Mouse (Mus musculus): ENCODE measurements around the gene Tenm2.

Tenm2 gene

DNA sequence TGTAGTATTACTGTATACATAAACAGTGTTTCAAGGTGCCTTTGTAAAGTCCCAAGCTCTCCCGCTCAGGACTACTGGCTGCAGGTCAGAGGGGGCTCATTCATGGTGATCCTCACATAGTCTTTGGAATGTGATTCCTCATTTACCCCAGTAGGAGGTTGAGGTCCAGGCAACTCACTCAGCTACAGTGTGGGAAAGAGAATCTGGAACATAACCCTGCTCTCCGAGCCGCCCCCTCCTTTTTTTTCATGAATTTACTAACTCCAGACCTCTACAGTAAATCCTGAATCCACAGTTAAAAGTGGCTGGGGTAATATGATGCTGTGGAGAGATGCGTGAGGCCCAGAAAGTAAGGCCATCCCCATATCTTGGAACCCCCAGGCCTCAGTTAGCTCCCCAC is 1066.0 kb downstream of the Tenm2 start:
- DNase-seq = no peak

GRCm38 (mm10) chr11:36168921-36169537 is 1066.7 kb downstream of the Tenm2 start:
- DNase-seq = no peak

DNA sequence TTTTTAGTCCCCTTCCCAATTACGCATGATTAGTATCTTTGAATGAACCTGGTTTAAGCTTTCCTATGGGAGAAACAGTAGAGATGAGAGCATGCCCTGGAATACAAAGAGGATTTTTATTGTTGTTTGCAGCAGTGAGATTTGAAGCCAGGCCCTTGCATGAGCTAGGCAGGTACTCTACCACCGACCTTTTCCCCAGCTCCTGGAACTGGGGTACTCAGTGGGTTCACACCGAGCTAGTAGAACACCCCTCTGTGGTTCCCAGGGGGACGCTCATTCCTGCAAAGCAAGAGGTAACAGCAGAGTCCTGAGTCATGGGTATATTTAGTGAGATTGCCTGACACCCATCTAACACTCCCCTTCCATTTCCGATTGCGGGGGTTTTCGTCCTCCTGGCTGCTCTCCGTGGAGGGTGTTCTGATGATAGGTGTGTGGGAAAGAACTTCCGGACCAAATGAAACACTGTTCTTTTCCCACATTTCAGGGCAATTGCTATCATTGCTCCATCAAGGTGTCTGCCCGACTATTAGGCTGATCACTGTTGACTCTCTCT is 1067.9 kb downstream of the Tenm2 start:
- DNase-seq = peak; percentile 24

DNA sequence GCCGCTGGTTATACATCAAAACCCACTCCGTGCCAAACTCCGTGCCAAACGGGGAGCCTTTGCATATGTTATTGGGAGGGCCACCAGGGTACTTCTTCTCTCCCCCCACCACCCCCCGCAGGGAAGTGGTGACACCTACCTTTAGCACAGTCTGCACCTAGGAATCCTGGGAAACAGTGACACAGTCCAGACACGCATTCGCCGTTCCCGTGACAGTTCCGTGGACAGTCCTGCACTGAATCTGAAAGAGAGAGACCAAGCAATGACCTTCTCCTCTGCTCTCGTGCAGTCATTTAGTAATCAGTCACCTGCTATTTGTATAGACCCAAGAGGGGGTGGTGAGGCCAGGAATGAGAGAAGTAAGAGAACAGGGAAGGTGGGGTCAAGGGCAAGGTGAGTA is 1072.2 kb downstream of the Tenm2 start:
- no peak for DNase-seq

DNA sequence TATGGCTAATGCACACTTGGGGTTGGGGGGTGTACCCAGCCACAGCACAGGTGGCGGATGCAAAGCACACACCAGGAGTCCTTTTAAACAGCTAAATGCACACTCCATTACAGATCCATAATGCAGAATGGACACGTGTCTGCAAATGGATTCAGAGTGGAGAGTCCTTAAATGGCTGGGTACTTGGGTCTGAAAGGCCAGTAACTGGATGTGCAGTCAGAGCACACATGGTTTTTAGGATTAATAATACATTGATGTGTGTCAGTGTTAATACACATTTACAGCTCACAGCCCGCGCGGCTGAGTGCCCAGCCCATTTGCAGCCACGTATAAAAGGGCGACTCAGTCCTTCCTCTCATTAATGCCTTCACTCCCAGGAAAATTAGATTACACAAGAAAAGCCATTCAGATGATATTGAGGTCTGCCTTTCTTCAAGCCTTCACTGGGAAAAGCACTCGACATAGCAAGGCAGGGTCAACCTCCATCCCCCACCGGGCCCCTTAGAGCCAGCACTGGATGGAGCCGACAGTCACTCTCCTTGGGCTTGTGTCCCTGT is 1073.9 kb downstream of the Tenm2 start:
- no peak for DNase-seq

GRCm38 (mm10) chr11:36153450-36153849 is 1082.3 kb downstream of the Tenm2 start:
- DNase-seq = no peak

DNA sequence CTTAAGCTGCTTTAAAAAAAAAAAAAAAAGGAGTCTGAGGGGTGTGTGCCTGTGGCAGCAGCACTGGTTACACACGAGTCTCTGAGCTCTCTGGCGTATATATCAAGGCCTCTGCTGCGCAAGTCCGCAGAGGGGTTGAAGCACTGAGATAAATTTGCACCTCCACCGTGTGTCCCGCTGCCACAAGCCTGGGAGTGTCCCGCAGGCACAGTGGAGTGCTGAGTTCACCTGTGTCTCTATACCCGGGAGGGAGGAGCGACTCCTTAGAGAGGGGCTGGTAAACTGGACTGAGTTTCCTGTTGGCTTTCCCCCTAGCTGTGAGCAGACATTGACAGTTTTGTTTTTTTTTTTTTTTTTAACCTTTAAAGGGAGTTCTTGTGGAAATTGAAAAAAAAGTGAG is 1082.8 kb downstream of the Tenm2 start:
- no peak for DNase-seq

- no peak for DNase-seq
Observed at GRCm38 (mm10) chr11:36152226-36152625, 1083.5 kb downstream of the Tenm2 start.

DNA sequence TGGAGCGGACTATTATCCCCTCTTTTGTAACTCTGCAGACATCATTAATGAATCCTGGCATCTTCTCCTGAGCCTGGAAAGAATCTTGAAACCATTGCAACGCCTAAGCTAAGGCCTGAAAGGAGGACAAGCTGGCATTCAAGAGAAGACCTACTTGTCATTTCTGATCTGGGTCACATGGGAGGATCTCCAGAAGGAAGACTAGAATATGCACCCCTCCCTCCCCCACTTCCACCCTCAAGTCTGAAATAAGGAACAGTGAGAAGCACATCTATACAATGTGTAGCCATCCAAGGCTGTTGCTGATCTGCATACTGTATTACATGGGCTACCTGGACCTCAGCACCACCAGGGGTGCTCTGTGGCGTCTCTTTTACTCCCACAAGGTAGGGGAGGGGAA is 1086.7 kb downstream of the Tenm2 start:
- no peak for DNase-seq

GRCm38 (mm10) chr11:36145057-36145456 is 1090.7 kb downstream of the Tenm2 start:
- no peak for DNase-seq

DNA sequence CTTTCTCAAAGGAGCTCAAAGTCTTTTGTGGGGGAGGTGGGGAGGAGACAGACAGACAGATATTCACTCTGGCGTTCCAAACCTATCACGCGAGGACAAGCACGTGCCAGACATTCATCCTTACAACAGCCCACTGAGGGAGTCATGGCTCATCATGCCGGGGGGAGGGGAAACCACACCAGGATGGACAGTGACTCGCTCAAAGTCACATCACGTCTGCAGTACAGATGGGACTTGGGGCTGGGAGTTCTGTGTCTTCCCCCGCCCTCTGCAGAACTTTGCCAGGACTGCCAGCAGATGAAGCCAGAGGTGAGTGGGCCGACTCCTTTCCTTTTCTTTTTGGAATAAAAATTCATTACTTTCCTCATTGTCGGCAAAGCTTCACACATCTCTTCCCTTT is 1095.4 kb downstream of the Tenm2 start:
- DNase-seq = peak; percentile 63

GRCm38 (mm10) chr11:36139521-36139920 is 1096.2 kb downstream of the Tenm2 start:
- no peak for DNase-seq

- no peak for DNase-seq
Observed at GRCm38 (mm10) chr11:36137840-36138239, 1097.9 kb downstream of the Tenm2 start.

DNA sequence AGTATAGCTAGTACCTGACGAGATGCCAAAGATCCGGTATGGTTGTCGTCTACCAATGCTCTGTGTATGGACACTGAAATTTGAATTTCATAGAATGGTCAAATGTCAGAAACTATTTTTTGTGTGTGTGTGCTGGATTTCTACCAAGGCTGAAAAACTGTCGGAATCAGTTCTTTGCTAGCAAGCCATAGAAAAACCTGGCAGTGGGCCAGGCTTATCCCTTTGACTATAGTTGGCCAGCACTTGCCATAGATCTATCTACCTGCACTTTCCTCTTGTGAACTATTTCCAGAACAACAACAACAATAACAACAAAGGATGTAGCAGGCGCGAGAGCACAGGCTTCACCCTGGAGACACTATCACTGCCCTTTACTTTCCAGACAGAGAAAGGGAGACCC is 1098.5 kb downstream of the Tenm2 start:
- no peak for DNase-seq

GRCm38 (mm10) chr11:36134645-36135044 is 1101.1 kb downstream of the Tenm2 start:
- no peak for DNase-seq

- no peak for DNase-seq
Observed at GRCm38 (mm10) chr11:36123275-36123674, 1112.5 kb downstream of the Tenm2 start.

GRCm38 (mm10) chr11:36121410-36121929 is 1114.3 kb downstream of the Tenm2 start:
- no peak for DNase-seq

GRCm38 (mm10) chr11:36120591-36121409 is 1115.0 kb downstream of the Tenm2 start:
- no peak for DNase-seq

DNA sequence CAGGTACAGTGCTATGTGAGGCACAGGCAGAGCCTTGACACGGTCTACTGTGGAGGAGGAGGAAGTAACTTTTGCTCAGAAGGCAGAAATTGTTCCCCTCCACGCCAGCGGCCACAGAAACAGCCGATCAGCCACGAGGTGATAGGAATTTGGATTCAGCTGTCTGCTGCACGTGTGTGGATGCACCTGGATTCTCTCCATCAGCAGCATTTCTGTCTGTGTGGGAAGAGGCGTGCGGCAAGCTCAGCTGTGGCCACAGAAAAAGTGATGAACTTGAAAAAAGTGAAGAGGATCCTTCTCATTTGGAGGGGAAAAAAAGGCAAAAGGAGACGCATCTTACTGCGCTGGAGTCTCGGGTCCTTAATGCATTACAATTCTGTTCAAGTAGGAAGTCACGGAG is 1122.4 kb downstream of the Tenm2 start:
- DNase-seq = no peak

- DNase-seq = peak; percentile 31
Observed at GRCm38 (mm10) chr11:36108970-36109731, 1126.6 kb downstream of the Tenm2 start.

DNA sequence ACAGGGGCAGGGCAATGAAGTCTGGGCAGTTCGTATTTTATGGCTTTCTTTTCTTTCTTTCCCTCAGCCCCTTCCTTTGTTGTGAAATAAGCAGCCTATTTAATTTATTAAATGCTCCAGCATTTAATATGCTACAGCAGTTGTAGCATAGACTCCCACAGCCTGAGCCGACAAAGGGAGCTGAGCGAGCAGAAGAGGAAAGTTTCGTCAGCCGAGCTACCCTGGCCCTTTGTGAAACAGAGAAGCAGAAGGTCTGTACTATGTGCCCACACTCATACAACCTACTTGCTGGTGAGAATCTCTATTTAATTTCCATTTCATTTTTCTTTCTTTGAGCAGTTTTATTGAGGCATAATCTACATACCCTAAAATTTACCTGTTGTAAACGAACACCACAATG is 1127.9 kb downstream of the Tenm2 start:
- no peak for DNase-seq

DNA sequence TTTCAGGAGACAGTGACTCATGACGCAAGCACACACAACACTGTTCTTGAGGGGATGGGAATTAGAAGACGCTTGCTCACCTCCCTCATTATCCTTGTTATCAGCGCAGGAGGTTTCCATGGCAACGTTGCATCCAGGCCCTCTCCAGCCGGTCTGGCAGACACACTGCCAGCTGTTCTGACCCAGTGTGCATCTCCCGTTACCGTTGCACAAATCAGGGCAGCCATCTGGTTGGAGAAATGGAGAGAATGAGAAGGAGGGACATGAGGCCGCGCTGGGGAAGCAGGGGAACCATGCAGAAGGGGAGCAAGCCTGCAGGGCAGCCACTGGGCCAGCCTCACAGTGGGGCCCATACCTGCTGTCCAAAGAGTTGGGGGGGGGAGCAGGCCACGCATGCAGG is 1129.1 kb downstream of the Tenm2 start:
- peak; percentile 25 for DNase-seq

DNA sequence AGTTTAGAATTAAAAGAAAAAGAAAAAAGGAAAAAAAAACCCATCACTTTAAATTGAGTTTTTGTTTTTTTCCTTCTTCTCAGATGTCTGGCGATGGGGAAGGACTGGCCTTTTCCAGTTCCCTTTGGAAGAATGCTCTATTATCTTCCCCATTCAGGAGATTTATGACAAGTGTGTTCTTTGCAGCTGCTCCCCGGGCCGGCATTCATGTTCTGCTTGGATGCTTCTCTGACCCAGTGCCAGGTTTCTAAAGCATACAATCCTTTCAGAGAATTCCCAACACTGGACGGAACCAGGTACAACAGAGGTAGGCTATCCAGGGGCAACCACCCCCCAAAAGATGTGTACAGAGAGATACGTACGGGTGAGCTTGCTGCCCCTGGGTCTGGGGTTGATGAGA is 1132.2 kb downstream of the Tenm2 start:
- no peak for DNase-seq

Data from right cerebral cortex, adult 18-20 months (tissue).